Mouse (Mus musculus) olfactory bulb, adult 2 months (tissue): Measurements from ENCODE around the gene B3gnt2.

Source experiments
- CTCF ChIP-seq: fragments of 200-500 bp; IDR thresholded peaks from 2 replicates; pipeline ENCODE4 v1.5.1; 2012; ENCODE audit warnings: low read depth, mild to moderate bottlenecking, low read length, moderate library complexity; ENCODE audit not compliant: insufficient read depth
- POLR2A ChIP-seq: fragments of 200-500 bp; IDR thresholded peaks from 2 replicates; pipeline ENCODE4 v1.6.1; 2012; ENCODE audit warnings: mild to moderate bottlenecking, low read depth, low read length, moderate library complexity; ENCODE audit not compliant: insufficient read depth

DNA sequence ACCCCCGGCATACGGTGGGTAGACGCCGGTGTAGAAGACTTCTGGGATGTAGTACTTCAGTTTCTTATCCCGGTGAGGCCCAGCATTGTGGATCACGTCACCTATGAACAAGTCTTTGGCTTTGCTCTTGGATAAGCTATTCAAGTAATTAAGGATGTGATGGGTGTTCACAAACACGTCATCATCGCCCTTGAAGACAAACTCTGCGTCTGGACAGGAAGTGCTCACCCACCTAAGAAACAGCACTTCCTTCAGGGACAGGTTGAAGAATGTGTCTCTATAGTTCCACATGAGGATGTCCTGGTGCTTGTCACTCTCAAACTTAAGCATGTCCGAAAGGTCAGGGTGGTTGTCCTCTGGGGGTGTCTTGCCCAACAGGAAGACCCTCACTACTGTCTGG, 24.5 kb downstream of the B3gnt2 start:
- TF ChIP-seq POLR2A (no peak), CTCF (no peak)
